Mouse (Mus musculus) thymus, adult 2 months (tissue): ENCODE data around the gene Il1rl2.

ENCODE experiments used
- CTCF ChIP-seq: fragments of 200-500 bp; IDR thresholded peaks from 2 replicates; pipeline ENCODE4 v1.5.1; 2012; ENCODE audit warnings: mild to moderate bottlenecking, control low read depth, low read length, moderate library complexity, borderline replicate concordance; ENCODE audit not compliant: control insufficient read depth, poor library complexity, insufficient read depth; ENCODE audit errors: extremely low read depth
- POLR2A ChIP-seq: fragments of 200-500 bp; IDR thresholded peaks from 2 replicates; pipeline ENCODE4 v1.6.1; 2012; ENCODE audit warnings: mild to moderate bottlenecking, low read length, control low read depth, moderate library complexity; ENCODE audit not compliant: control insufficient read depth, poor library complexity, insufficient read depth; ENCODE audit errors: extremely low read depth

- TF ChIP-seq CTCF: no peak
- TF ChIP-seq POLR2A: no peak
These were observed 2.6 kb upstream of the Il1rl2 start for GRCm38 (mm10) chr1:40321824-40322223.
